Mouse (Mus musculus): ENCODE measurements at regions not wholly inside any gene's neighbourhood (a gene's known extent, or its start where the extent isn't known, plus 50 kb on each side); places are given as distances from the start of the nearest gene placed in this dataset.

GRCm38 (mm10) chr16:90622677-90623225 is 104.5 kb downstream of the Mis18a start:
- Histone ChIP-seq H3K9me3 (ENCODE audit: low read length) (0 out of 2 replicates have a peak, but pooled peaks cover 4% of the 10 kb centered on the region), H3K36me3 (ENCODE audit: insufficient read depth, low read length) (no peaks in the 10 kb centered on the region), H3K4me1 (replicated peaks; ENCODE audit: low read depth, low read length) (peaks cover 28% of the 10 kb centered on the region), H3K4me3 (replicated peaks; ENCODE audit: low read length) (no peak overlapping the region), H3K27me3 (ENCODE audit: insufficient read depth, low read length) (0 out of 2 replicates have a peak, but pooled peaks cover 14% of the 10 kb centered on the region)
- no peak for TF ChIP-seq POU5F1 (IDR thresholded peaks at IDR 0.05; ENCODE audit: borderline replicate concordance, low read length)
- TF ChIP-seq NANOG (IDR thresholded peaks at IDR 0.05; ENCODE audit: borderline replicate concordance, low read length), result no peak
- TF ChIP-seq CTCF (conservative IDR thresholded peaks at IDR 0.05; ENCODE audit: low read length), result no peak

GRCm38 (mm10) chr16:90621761-90622411 is 105.3 kb downstream of the Mis18a start:
- no peak overlapping the region for H3K4me3 ChIP-seq (replicated peaks; ENCODE audit: low read length)
- peaks cover 28% of the 10 kb centered on the region for H3K4me1 ChIP-seq (replicated peaks; ENCODE audit: low read depth, low read length)
- H3K36me3 ChIP-seq (ENCODE audit: insufficient read depth, low read length), result no peaks in the 10 kb centered on the region
- H3K27me3 ChIP-seq (ENCODE audit: insufficient read depth, low read length), result 0 out of 2 replicates have a peak, but pooled peaks cover 14% of the 10 kb centered on the region
- H3K9me3 ChIP-seq (ENCODE audit: low read length), result 0 out of 2 replicates have a peak, but pooled peaks cover 4% of the 10 kb centered on the region
- TF ChIP-seq POU5F1 (IDR thresholded peaks at IDR 0.05; ENCODE audit: borderline replicate concordance, low read length), result no peak
- no peak for TF ChIP-seq NANOG (IDR thresholded peaks at IDR 0.05; ENCODE audit: borderline replicate concordance, low read length)
- no peak for TF ChIP-seq CTCF (conservative IDR thresholded peaks at IDR 0.05; ENCODE audit: low read length)

GRCm38 (mm10) chr16:90619565-90620311 is 107.5 kb downstream of the Mis18a start:
- Histone ChIP-seq H3K4me3 (replicated peaks; ENCODE audit: low read length) (no peak overlapping the region), H3K9me3 (ENCODE audit: low read length) (0 out of 2 replicates have a peak, but pooled peaks cover 4% of the 10 kb centered on the region)

GRCm38 (mm10) chr16:90615791-90616190 is 111.4 kb downstream of the Mis18a start:
- Histone ChIP-seq H3K4me3 (replicated peaks; ENCODE audit: low read length) (no peak overlapping the region), H3K9me3 (ENCODE audit: low read length) (no peaks in the 10 kb centered on the region), H3K27me3 (ENCODE audit: insufficient read depth, low read length) (0 out of 2 replicates have a peak, but pooled peaks cover 12% of the 10 kb centered on the region), H3K4me1 (replicated peaks; ENCODE audit: low read depth, low read length) (no peaks in the 10 kb centered on the region), H3K36me3 (ENCODE audit: insufficient read depth, low read length) (no peaks in the 10 kb centered on the region)
- TF ChIP-seq NANOG (IDR thresholded peaks at IDR 0.05; ENCODE audit: borderline replicate concordance, low read length) (no peak), CTCF (conservative IDR thresholded peaks at IDR 0.05; ENCODE audit: low read length) (no peak), POU5F1 (IDR thresholded peaks at IDR 0.05; ENCODE audit: borderline replicate concordance, low read length) (no peak)

More at GRCm38 (mm10) chr16:90619565-90620311, 107.5 kb downstream of the Mis18a start:
- H3K27me3 ChIP-seq (ENCODE audit: insufficient read depth, low read length), result 0 out of 2 replicates have a peak, but pooled peaks cover 14% of the 10 kb centered on the region
- TF ChIP-seq CTCF (conservative IDR thresholded peaks at IDR 0.05; ENCODE audit: low read length) (no peak), NANOG (IDR thresholded peaks at IDR 0.05; ENCODE audit: borderline replicate concordance, low read length) (no peak), POU5F1 (IDR thresholded peaks at IDR 0.05; ENCODE audit: borderline replicate concordance, low read length) (no peak)
- H3K4me1 ChIP-seq (replicated peaks; ENCODE audit: low read depth, low read length), result peaks cover 14% of the 10 kb centered on the region
- no peaks in the 10 kb centered on the region for H3K36me3 ChIP-seq (ENCODE audit: insufficient read depth, low read length)

- Histone ChIP-seq H3K9me3 (ENCODE audit: low read length) (no peaks in the 10 kb centered on the region), H3K27me3 (ENCODE audit: insufficient read depth, low read length) (0 out of 2 replicates have a peak, but pooled peaks cover 11% of the 10 kb centered on the region), H3K36me3 (ENCODE audit: insufficient read depth, low read length) (no peaks in the 10 kb centered on the region), H3K4me1 (replicated peaks; ENCODE audit: low read depth, low read length) (no peaks in the 10 kb centered on the region), H3K4me3 (replicated peaks; ENCODE audit: low read length) (no peak overlapping the region)
- no peak for TF ChIP-seq CTCF (conservative IDR thresholded peaks at IDR 0.05; ENCODE audit: low read length)
- TF ChIP-seq POU5F1 (IDR thresholded peaks at IDR 0.05; ENCODE audit: borderline replicate concordance, low read length), result no peak
- TF ChIP-seq NANOG (IDR thresholded peaks at IDR 0.05; ENCODE audit: borderline replicate concordance, low read length), result no peak
Measured at GRCm38 (mm10) chr16:90614137-90614536, 113.1 kb downstream of the Mis18a start.

- Histone ChIP-seq H3K4me3 (replicated peaks; ENCODE audit: low read length) (no peak overlapping the region), H3K9me3 (ENCODE audit: low read length) (no peaks in the 10 kb centered on the region), H3K36me3 (ENCODE audit: insufficient read depth, low read length) (no peaks in the 10 kb centered on the region), H3K4me1 (replicated peaks; ENCODE audit: low read depth, low read length) (no peaks in the 10 kb centered on the region), H3K27me3 (ENCODE audit: insufficient read depth, low read length) (0 out of 2 replicates have a peak, but pooled peaks cover 11% of the 10 kb centered on the region)
- no peak for TF ChIP-seq CTCF (conservative IDR thresholded peaks at IDR 0.05; ENCODE audit: low read length)
- no peak for TF ChIP-seq POU5F1 (IDR thresholded peaks at IDR 0.05; ENCODE audit: borderline replicate concordance, low read length)
Measured at GRCm38 (mm10) chr16:90610097-90610808, 117.0 kb downstream of the Mis18a start.

DNA sequence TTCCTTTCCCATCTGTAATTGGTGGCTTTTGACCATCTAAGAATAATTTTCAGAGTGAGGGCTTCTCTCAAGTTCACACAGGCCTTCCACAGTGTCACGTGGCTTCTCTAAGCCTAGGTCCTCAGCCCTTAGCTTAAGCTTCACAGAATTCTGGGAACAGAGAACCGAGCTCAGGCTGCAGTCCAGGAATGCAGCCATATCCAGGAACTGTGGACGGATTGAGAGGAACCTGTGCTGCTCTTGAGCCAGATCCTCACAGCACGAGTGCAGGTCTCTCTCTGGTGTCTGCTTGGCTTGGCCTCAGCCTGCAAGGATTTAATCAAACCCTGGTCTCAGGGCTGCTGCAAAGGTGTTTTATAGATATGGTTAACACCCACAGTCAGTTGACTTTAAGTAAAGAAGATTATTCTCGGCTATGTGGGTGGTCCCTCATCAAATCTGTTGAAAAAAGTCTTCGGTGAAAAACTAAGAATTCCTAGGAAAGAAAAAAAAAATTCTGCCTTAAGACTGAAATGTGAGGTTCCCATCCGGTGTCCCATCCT is 127.8 kb downstream of the Mis18a start:
- TF ChIP-seq CTCF (conservative IDR thresholded peaks at IDR 0.05; ENCODE audit: low read length) (no peak), POU5F1 (IDR thresholded peaks at IDR 0.05; ENCODE audit: borderline replicate concordance, low read length) (no peak), NANOG (IDR thresholded peaks at IDR 0.05; ENCODE audit: borderline replicate concordance, low read length) (no peak)
- H3K4me1 ChIP-seq (replicated peaks; ENCODE audit: low read depth, low read length), result no peaks in the 10 kb centered on the region
- H3K27me3 ChIP-seq (ENCODE audit: insufficient read depth, low read length), result no peaks in the 10 kb centered on the region

More for the DNA sequence above, 127.8 kb downstream of the Mis18a start:
- no peak overlapping the region for H3K4me3 ChIP-seq (replicated peaks; ENCODE audit: low read length)
- H3K9me3 ChIP-seq (ENCODE audit: low read length), result peaks cover 14% of the 10 kb centered on the region
- H3K36me3 ChIP-seq (ENCODE audit: insufficient read depth, low read length), result no peaks in the 10 kb centered on the region

Data from E14TG2a.4 (cell line).